Mouse (Mus musculus): Measurements from ENCODE around the gene Ppp3ca. TPM values are rescaled to one million over a fixed set of nuclear protein-coding genes. Genes with fewer than 3 reads are reported as not detected.

The Ppp3ca gene
- polyA plus RNA-seq, 1 experiment from 2014 or later, result 56.8 TPM

- Histone ChIP-seq H3K27ac (ENCODE audit: low read length) (no peak overlapping the region), H3K9ac (replicated peaks; ENCODE audit: low read depth, low read length) (no peak overlapping the region), H3K27me3 (ENCODE audit: control insufficient read depth, insufficient read depth, low read length) (no peaks in the 10 kb centered on the region), H3K4me3 (ENCODE audit: low read depth, low read length) (no peak overlapping the region), H3K9me3 (ENCODE audit: control insufficient read depth, low read depth, low read length) (no peaks in the 10 kb centered on the region), H3K4me2 (replicated peaks; ENCODE audit: low read depth, low read length) (no peak overlapping the region), H3K36me3 (ENCODE audit: control insufficient read depth, insufficient read depth, low read length) (no peaks in the 10 kb centered on the region), H3K4me1 (ENCODE audit: control insufficient read depth, insufficient read depth, low read length) (peaks cover 15% of the 10 kb centered on the region; the same call in 1 of the 2 replicates)
- 87% methylated on average over 2 of the region's 2 CpGs for WGBS
- ATAC-seq (ENCODE audit: insufficient number of reproducible peaks, insufficient read depth, low FRiP score, low read depth), result no peak
Measured at GRCm38 (mm10) chr3:136676991-136677390, 7.1 kb downstream of the Ppp3ca start.

- WGBS, result 45% methylated on average over 8 of the region's 8 CpGs
- no peak overlapping the region for H3K27ac ChIP-seq (ENCODE audit: low read length)
- H3K36me3 ChIP-seq (ENCODE audit: control insufficient read depth, insufficient read depth, low read length), result no peaks in the 10 kb centered on the region
- H3K9ac ChIP-seq (replicated peaks; ENCODE audit: low read depth, low read length), result no peak overlapping the region
- no peaks in the 10 kb centered on the region for H3K27me3 ChIP-seq (ENCODE audit: control insufficient read depth, insufficient read depth, low read length)
- no peaks in the 10 kb centered on the region for H3K9me3 ChIP-seq (ENCODE audit: control insufficient read depth, low read depth, low read length)
- ATAC-seq (ENCODE audit: insufficient number of reproducible peaks, insufficient read depth, low FRiP score, low read depth), result no peak
- no peak overlapping the region for H3K4me2 ChIP-seq (replicated peaks; ENCODE audit: low read depth, low read length)
- peaks cover 14% of the 10 kb centered on the region; the same call in 1 of the 2 replicates for H3K4me1 ChIP-seq (ENCODE audit: control insufficient read depth, insufficient read depth, low read length)
- no peak overlapping the region for H3K4me3 ChIP-seq (ENCODE audit: low read depth, low read length)
Measured at GRCm38 (mm10) chr3:136678386-136678785, 8.5 kb downstream of the Ppp3ca start.

- WGBS, result 64% methylated on average over 6 of the region's 6 CpGs
- H3K9ac ChIP-seq (replicated peaks; ENCODE audit: low read depth, low read length), result no peak overlapping the region
- H3K4me3 ChIP-seq (ENCODE audit: low read depth, low read length), result no peak overlapping the region
- H3K9me3 ChIP-seq (ENCODE audit: control insufficient read depth, low read depth, low read length), result no peaks in the 10 kb centered on the region
- H3K4me1 ChIP-seq (ENCODE audit: control insufficient read depth, insufficient read depth, low read length), result peaks cover 19% of the 10 kb centered on the region
- no peak overlapping the region for H3K4me2 ChIP-seq (replicated peaks; ENCODE audit: low read depth, low read length)
- ATAC-seq (ENCODE audit: insufficient number of reproducible peaks, insufficient read depth, low FRiP score, low read depth), result no peak
- no peaks in the 10 kb centered on the region for H3K36me3 ChIP-seq (ENCODE audit: control insufficient read depth, insufficient read depth, low read length)
- H3K27ac ChIP-seq (ENCODE audit: low read length), result no peak overlapping the region
- no peaks in the 10 kb centered on the region for H3K27me3 ChIP-seq (ENCODE audit: control insufficient read depth, insufficient read depth, low read length)
Measured at GRCm38 (mm10) chr3:136679903-136680491, 10.1 kb downstream of the Ppp3ca start.

- Histone ChIP-seq H3K9me3 (ENCODE audit: control insufficient read depth, low read depth, low read length) (no peaks in the 10 kb centered on the region), H3K27ac (ENCODE audit: low read length) (no peak overlapping the region), H3K9ac (replicated peaks; ENCODE audit: low read depth, low read length) (no peak overlapping the region), H3K27me3 (ENCODE audit: control insufficient read depth, insufficient read depth, low read length) (no peaks in the 10 kb centered on the region), H3K4me2 (replicated peaks; ENCODE audit: low read depth, low read length) (no peak overlapping the region), H3K36me3 (ENCODE audit: control insufficient read depth, insufficient read depth, low read length) (no peaks in the 10 kb centered on the region), H3K4me1 (ENCODE audit: control insufficient read depth, insufficient read depth, low read length) (peaks cover 19% of the 10 kb centered on the region), H3K4me3 (ENCODE audit: low read depth, low read length) (no peak overlapping the region)
- WGBS, result 89% methylated on average over 8 of the region's 8 CpGs
- ATAC-seq (ENCODE audit: insufficient number of reproducible peaks, insufficient read depth, low FRiP score, low read depth), result no peak
Measured at GRCm38 (mm10) chr3:136682242-136682641, 12.3 kb downstream of the Ppp3ca start.

GRCm38 (mm10) chr3:136684191-136684958 is 14.5 kb downstream of the Ppp3ca start:
- H3K9ac ChIP-seq (replicated peaks; ENCODE audit: low read depth, low read length), result no peak overlapping the region
- H3K27ac ChIP-seq (ENCODE audit: low read length), result no peak overlapping the region
- H3K27me3 ChIP-seq (ENCODE audit: control insufficient read depth, insufficient read depth, low read length), result no peaks in the 10 kb centered on the region
- H3K36me3 ChIP-seq (ENCODE audit: control insufficient read depth, insufficient read depth, low read length), result no peaks in the 10 kb centered on the region
- no peak overlapping the region for H3K4me2 ChIP-seq (replicated peaks; ENCODE audit: low read depth, low read length)
- 68% methylated on average over 15 of the region's 15 CpGs for WGBS
- no peaks in the 10 kb centered on the region for H3K9me3 ChIP-seq (ENCODE audit: control insufficient read depth, low read depth, low read length)
- H3K4me1 ChIP-seq (ENCODE audit: control insufficient read depth, insufficient read depth, low read length), result peaks cover 19% of the 10 kb centered on the region
- ATAC-seq (ENCODE audit: insufficient number of reproducible peaks, insufficient read depth, low FRiP score, low read depth), result no peak
- H3K4me3 ChIP-seq (ENCODE audit: low read depth, low read length), result no peak overlapping the region

- Histone ChIP-seq H3K27me3 (ENCODE audit: control insufficient read depth, insufficient read depth, low read length) (no peaks in the 10 kb centered on the region), H3K4me2 (replicated peaks; ENCODE audit: low read depth, low read length) (no peak overlapping the region), H3K9me3 (ENCODE audit: control insufficient read depth, low read depth, low read length) (no peaks in the 10 kb centered on the region), H3K36me3 (ENCODE audit: control insufficient read depth, insufficient read depth, low read length) (no peaks in the 10 kb centered on the region), H3K9ac (replicated peaks; ENCODE audit: low read depth, low read length) (no peak overlapping the region), H3K4me3 (ENCODE audit: low read depth, low read length) (no peak overlapping the region), H3K27ac (ENCODE audit: low read length) (no peak overlapping the region), H3K4me1 (ENCODE audit: control insufficient read depth, insufficient read depth, low read length) (peaks cover 7% of the 10 kb centered on the region)
- no peak for ATAC-seq (ENCODE audit: insufficient number of reproducible peaks, insufficient read depth, low FRiP score, low read depth)
- 89% methylated on average over 8 of the region's 8 CpGs for WGBS
Measured at GRCm38 (mm10) chr3:136686429-136686828, 16.5 kb downstream of the Ppp3ca start.

GRCm38 (mm10) chr3:136688101-136688586 is 18.2 kb downstream of the Ppp3ca start:
- ATAC-seq (ENCODE audit: insufficient number of reproducible peaks, insufficient read depth, low FRiP score, low read depth), result no peak
- no peak overlapping the region for H3K9ac ChIP-seq (replicated peaks; ENCODE audit: low read depth, low read length)
- no peaks in the 10 kb centered on the region for H3K27me3 ChIP-seq (ENCODE audit: control insufficient read depth, insufficient read depth, low read length)
- peaks cover 7% of the 10 kb centered on the region for H3K4me1 ChIP-seq (ENCODE audit: control insufficient read depth, insufficient read depth, low read length)
- 78% methylated on average over 9 of the region's 9 CpGs for WGBS
- H3K27ac ChIP-seq (ENCODE audit: low read length), result no peak overlapping the region
- no peaks in the 10 kb centered on the region for H3K9me3 ChIP-seq (ENCODE audit: control insufficient read depth, low read depth, low read length)
- no peak overlapping the region for H3K4me2 ChIP-seq (replicated peaks; ENCODE audit: low read depth, low read length)
- H3K36me3 ChIP-seq (ENCODE audit: control insufficient read depth, insufficient read depth, low read length), result no peaks in the 10 kb centered on the region
- no peak overlapping the region for H3K4me3 ChIP-seq (ENCODE audit: low read depth, low read length)

GRCm38 (mm10) chr3:136689793-136690543 is 20.0 kb downstream of the Ppp3ca start:
- WGBS, result 89% methylated on average over 7 of the region's 7 CpGs
- Histone ChIP-seq H3K27me3 (ENCODE audit: control insufficient read depth, insufficient read depth, low read length) (no peaks in the 10 kb centered on the region), H3K9ac (replicated peaks; ENCODE audit: low read depth, low read length) (no peak overlapping the region), H3K36me3 (ENCODE audit: control insufficient read depth, insufficient read depth, low read length) (no peaks in the 10 kb centered on the region), H3K27ac (ENCODE audit: low read length) (no peak overlapping the region), H3K4me2 (replicated peaks; ENCODE audit: low read depth, low read length) (no peak overlapping the region), H3K9me3 (ENCODE audit: control insufficient read depth, low read depth, low read length) (no peaks in the 10 kb centered on the region), H3K4me1 (ENCODE audit: control insufficient read depth, insufficient read depth, low read length) (no peaks in the 10 kb centered on the region), H3K4me3 (ENCODE audit: low read depth, low read length) (no peak overlapping the region)
- no peak for ATAC-seq (ENCODE audit: insufficient number of reproducible peaks, insufficient read depth, low FRiP score, low read depth)
